Mouse (Mus musculus): ENCODE measurements around the gene Mtus2. TPM values are rescaled to one million over a fixed set of nuclear protein-coding genes. Genes with fewer than 3 reads are reported as not detected.
"Not testable (repeated sequence)": the region's sequence is repeated elsewhere in the genome, so short reads cannot be mapped to it uniquely, and the experiment has no call there.

Gene Mtus2
- polyA plus RNA-seq, 1 experiment from 2014 or later: 2.8 TPM

- DNase-seq (ENCODE audit: low spot score): no peak
These were observed 315.7 kb downstream of the Mtus2 start for GRCm38 (mm10) chr5:148272771-148273170.

GRCm38 (mm10) chr5:148278233-148278632 lies 321.1 kb downstream of the Mtus2 start:
- no peak for DNase-seq (ENCODE audit: low spot score)

GRCm38 (mm10) chr5:148280321-148280720 lies 323.2 kb downstream of the Mtus2 start:
- DNase-seq (ENCODE audit: low spot score): no peak

GRCm38 (mm10) chr5:148282093-148282492 lies 325.0 kb downstream of the Mtus2 start:
- DNase-seq (ENCODE audit: low spot score): no peak

- no peak for DNase-seq (ENCODE audit: low spot score)
These were observed 325.5 kb downstream of the Mtus2 start for GRCm38 (mm10) chr5:148282631-148283030.

GRCm38 (mm10) chr5:148283177-148283576 lies 326.1 kb downstream of the Mtus2 start:
- DNase-seq (ENCODE audit: low spot score): no peak

- no peak for DNase-seq (ENCODE audit: low spot score)
These were observed 326.5 kb downstream of the Mtus2 start for GRCm38 (mm10) chr5:148283584-148283983.

- no peak for DNase-seq (ENCODE audit: low spot score)
These were observed 330.4 kb downstream of the Mtus2 start for GRCm38 (mm10) chr5:148287529-148287928.

- DNase-seq (ENCODE audit: low spot score): no peak
These were observed 331.7 kb downstream of the Mtus2 start for GRCm38 (mm10) chr5:148288804-148289203.

GRCm38 (mm10) chr5:148289951-148290350 lies 332.8 kb downstream of the Mtus2 start:
- no peak for DNase-seq (ENCODE audit: low spot score)

- no peak for DNase-seq (ENCODE audit: low spot score)
These were observed 335.7 kb downstream of the Mtus2 start for GRCm38 (mm10) chr5:148292862-148293261.

GRCm38 (mm10) chr5:148293346-148293745 lies 336.2 kb downstream of the Mtus2 start:
- peak; percentile 23 for DNase-seq (ENCODE audit: low spot score)

GRCm38 (mm10) chr5:148302968-148303367 lies 345.8 kb downstream of the Mtus2 start:
- DNase-seq (ENCODE audit: low spot score): no peak

GRCm38 (mm10) chr5:148304112-148304511 lies 347.0 kb downstream of the Mtus2 start:
- DNase-seq (ENCODE audit: low spot score): no peak

- peak; percentile 89 for DNase-seq (ENCODE audit: low spot score)
These were observed 353.7 kb downstream of the Mtus2 start for GRCm38 (mm10) chr5:148310790-148311189.

- DNase-seq (ENCODE audit: low spot score): no peak
These were observed 355.3 kb downstream of the Mtus2 start for GRCm38 (mm10) chr5:148312443-148312842.

GRCm38 (mm10) chr5:148314931-148315330 lies 357.8 kb downstream of the Mtus2 start:
- DNase-seq (ENCODE audit: low spot score): no peak

GRCm38 (mm10) chr5:148325317-148325885 lies 368.3 kb downstream of the Mtus2 start:
- peak; percentile 63 for DNase-seq (ENCODE audit: low spot score)

- DNase-seq (ENCODE audit: low spot score): not testable (repeated sequence)
These were observed 369.2 kb downstream of the Mtus2 start for GRCm38 (mm10) chr5:148326295-148326694.

- DNase-seq (ENCODE audit: low spot score): no peak
These were observed 371.9 kb downstream of the Mtus2 start for GRCm38 (mm10) chr5:148328982-148329381.

GRCm38 (mm10) chr5:148331229-148331776 lies 374.2 kb downstream of the Mtus2 start:
- DNase-seq (ENCODE audit: low spot score): no peak

- DNase-seq (ENCODE audit: low spot score): no peak
These were observed 375.0 kb downstream of the Mtus2 start for GRCm38 (mm10) chr5:148331926-148332621.

GRCm38 (mm10) chr5:148332622-148332974 lies 375.5 kb downstream of the Mtus2 start:
- peak; percentile 66 for DNase-seq (ENCODE audit: low spot score)

All from thymus, postnatal 0 days (tissue).